Mouse (Mus musculus): ENCODE results near the gene Slc34a3.
"Not testable (repeated sequence)": the region's sequence is repeated elsewhere in the genome, so short reads cannot be mapped to it uniquely, and the experiment has no call there.

Gene Slc34a3

DNA sequence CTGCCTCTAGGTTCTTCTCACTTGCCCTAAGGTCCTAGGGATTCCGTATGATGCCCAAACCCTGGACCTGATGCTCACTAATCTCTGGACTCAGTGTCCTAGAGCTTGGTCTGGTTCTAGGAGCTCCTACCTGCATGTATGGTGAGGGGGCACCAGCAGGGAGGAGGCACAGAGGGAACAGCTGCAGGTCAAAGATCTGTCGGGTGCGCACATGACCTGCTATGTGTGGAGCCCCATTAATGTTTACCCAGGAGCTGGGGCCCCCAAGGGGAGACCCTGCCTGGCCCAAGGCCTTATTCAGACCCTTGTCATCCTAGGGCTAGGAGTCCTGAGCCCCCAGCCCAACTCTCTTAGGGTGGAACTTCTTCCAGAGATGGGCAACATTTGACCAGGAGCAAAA, at the start of gene Slc34a3:
Gene Slc34a3, minus strand, starts transcription at position 315 of the 400 bp plus-strand sequence.
- no peak for DNase-seq (ENCODE audit: low read depth, low spot score)

DNA sequence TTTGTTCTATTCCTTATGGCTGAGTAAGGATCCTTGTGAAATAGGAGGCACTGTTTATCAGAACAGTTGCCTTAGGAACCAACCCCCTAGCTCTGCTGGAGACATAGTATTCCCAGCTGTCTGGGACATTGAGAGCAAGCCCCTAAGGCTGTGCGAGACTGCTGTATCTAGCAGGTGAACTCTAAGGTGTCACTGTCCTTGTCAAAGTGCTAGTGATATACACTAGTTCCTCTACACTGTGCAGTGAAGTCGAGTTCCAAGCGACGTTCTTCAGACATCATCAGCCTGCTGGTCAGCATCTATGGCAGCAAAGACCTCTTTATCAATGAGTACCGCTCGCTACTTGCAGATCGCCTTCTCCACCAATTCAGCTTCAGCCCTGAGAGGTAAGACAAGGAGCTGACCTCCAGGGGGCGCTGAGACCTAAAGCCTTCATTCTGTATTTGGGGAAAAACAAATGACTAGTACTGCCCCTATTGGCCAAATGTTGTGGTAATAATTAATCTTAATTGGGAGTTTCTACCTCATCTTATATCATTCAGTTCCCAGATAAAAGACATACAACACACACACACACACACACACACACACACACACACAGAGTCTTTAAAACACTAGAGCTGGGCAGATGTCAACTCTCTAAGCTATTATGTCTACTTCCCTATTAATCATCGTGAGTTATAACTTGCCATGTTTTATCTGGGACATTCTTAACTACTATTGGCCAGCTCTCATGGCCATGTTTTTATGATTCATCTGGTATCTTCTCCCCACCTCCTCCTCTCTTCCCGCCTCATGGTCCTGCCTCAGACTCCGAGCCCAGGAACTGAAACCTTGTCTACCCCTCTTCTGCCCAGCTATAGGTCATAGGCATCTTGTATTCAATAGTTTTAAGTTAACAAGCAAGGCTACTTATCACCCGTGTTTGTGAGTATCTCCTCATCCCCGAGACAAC, 45.0 kb upstream of the Slc34a3 start:
- DNase-seq (ENCODE audit: low read depth, low spot score): no peak

DNA sequence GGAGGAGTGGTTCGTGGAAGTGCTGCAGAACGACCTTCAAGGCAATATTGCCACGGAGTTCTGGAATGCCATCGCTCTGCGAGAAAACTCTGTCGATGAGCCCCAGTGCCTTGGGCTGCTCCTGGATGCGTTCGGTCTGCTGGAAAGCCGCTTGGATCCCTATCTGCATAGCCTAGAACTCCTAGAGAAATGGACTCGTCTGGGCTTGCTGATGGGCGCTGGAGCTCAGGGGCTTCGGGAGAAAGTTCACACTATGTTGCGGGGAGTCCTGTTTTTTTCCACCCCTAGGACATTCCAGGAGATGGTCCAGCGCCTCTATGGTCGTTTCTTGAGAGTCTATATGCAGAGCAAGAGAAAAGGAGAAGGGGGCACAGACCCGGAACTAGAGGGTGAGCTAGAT, 38.8 kb upstream of the Slc34a3 start:
- DNase-seq (ENCODE audit: low read depth, low spot score): no peak

DNA sequence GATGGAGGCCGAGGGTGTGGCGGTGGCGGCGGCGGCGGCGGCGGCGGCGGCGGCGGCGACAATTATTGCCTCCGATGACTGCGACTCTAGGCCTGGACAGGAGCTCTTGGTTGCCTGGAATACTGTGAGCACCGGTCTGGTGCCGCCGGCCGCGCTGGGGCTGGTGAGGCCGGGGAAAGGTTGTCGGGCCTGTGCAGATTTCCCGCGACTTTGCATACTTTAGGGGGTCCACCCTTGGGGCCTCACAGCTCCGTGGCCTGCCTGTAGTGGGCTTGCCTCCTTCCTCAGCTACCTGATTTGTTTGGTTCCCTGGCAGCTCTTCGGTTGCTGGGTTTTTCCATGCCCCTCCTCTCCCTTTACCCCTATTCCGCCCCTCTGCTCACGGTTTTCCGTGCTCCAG, 38.4 kb upstream of the Slc34a3 start:
- DNase-seq (ENCODE audit: low read depth, low spot score): no peak

DNA sequence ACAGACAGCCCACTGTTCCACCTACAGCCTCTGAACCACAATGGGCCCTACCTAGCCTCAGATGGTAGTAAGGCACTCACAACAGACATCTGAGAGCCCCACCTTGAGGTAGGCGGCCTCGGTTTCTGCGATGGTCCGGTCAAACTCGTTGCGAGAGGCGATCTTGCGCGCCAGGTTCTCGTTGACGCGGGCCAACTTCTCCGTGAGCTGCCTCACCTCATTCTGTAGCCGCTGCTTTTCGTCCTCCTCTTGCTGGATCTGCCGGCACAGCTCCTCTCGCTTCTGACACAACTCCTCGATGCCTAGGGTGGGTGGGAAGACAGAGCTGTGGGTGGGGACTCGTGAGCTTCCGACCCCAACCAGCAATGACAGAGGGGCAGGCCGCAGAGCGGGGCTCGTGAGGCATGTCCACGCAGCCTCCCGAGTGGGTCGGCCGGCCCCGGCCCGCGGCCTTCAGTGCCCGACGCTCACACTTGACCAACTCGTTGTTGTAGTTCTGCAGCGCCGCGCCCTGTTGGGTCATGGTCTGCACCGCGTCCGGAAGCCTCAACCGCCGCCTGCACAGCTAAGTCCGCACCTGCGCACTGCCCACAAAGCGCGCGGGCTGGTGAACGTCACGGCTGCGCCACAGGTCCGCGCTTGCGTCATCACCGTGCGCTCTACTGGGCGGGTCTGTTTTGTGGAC, 37.8 kb upstream of the Slc34a3 start, which contains the start of the genes Ssna1 and Anapc2:
Gene Ssna1, minus strand, starts transcription at position 612 of the 685 bp plus-strand sequence.
Gene Anapc2, plus strand, starts transcription at position 652 of the 685 bp plus-strand sequence.
- DNase-seq (ENCODE audit: low read depth, low spot score): peak; percentile 92

DNA sequence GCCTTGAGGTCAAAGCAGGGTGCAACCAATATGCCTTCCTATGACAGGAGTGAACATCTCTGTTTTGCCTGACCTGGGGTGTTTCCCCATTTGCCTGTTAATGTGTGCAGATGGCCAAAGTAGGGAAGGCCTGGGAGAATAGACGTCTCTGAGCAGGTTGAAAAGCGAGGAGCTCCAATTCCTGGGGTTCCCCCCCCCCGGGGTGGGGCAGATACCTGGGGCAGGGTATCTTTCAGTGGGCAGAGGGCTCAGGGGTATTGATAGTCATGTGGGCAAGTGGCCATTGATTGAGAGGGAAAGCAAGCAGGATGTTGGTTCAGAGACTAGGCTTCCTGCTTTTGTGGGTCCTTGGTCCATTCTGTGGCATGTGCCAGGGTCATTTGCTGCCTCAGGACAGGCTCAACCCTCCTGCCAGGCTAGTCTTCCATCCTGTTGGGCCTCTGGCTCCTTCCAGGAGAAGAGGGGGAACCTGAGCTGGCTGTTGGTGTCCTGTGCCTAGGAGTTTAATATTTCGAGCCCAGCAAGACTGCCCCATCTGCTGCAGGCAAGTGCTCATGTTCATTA, 33.7 kb upstream of the Slc34a3 start:
- DNase-seq (ENCODE audit: low read depth, low spot score): no peak

DNA sequence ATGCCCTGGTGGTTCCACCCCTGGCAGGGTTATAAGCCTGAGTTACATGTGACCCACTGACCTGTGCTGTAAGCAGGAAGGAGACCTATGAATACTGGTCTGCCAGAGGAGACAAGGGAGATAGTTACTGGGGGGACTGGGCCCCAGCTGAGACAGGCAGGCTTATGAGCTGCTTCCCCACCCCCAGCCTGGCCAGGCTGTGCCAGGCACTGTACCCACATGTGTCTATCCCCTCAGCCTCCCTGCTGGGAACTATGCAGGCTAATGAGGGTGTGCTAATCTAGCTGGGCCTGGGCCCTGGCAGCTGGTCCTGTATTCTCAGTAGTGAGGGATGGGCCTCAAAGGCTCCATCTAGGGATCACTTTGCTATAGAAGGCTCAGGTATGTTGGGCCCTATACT, 33.1 kb upstream of the Slc34a3 start:
- no peak for DNase-seq (ENCODE audit: low read depth, low spot score)

DNA sequence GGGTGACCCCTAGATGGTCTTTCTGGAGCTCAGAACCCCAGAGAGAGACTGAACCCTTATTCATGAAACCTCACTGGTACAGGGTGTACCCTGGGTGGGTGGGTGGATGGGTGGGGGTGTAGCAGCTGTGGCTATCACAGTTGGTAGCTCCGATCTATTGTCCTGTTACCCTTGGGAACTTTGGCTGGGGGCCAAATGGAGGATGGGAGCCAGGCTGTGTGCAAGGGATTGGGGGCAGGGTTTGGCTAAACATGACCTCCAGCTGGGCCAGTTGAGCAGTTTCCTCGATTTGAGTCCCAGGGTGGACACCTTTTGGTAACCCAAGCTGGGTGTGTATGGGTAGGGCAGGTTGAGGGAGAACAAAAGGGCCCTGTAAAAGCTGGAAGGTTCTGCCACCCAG, 32.6 kb upstream of the Slc34a3 start:
- no peak for DNase-seq (ENCODE audit: low read depth, low spot score)

DNA sequence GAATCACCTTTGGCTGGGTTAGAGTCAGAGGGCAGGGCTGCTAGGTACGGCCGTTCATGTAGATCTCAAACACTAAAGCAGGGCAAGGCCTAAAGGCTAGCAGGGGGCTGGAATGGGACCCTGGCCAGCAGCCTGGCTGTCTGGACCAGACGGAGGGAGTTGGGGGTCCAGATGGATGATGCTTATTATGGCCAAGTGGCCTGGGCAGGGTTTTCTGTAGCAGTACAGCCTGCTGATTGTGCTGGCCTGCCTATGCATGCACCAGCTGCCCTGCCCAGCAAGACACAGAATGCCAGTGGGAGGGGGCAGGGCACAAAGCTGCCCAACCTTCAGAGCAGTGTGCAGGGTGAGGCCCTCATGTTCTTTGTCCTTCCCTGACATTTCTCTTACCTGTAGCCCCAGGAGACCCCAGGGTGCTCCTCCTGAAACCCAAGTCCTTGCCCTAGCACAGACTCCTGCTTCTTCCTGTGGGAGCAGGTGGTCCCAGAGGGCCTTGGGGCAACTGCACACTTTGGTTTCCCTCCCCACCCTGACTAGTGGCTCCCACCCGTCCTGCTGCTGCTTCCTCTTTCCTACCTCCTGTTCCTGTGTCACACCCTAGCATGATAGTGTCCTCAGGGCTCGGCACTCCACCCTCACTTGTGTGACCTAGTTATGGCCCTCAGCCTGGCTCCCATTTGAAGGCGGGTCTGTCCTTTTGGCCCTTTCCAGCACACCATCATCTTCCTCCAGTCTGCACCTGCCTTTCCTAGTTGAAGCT, 31.9 kb upstream of the Slc34a3 start:
- DNase-seq (ENCODE audit: low read depth, low spot score): no peak

DNA sequence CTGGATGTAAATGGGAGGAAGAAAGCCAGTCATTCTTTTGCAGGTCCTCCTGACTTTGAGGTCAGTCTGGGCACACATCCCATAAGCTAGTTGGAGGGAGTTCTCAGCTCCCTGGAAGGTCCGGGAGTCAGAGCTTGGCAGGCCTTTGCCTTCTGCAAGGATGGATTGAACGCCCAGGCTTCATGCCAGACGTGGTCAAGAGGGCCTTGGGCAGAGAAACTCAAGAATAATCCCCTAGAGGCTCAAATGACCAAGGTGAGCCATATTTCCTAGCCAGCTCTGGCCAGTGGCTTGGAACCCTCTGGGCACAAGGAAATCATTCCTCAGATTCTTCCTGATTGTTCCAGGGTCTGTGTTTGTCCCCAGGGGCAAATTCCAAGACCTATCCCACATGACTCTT, 30.7 kb upstream of the Slc34a3 start:
- DNase-seq (ENCODE audit: low read depth, low spot score): no peak

DNA sequence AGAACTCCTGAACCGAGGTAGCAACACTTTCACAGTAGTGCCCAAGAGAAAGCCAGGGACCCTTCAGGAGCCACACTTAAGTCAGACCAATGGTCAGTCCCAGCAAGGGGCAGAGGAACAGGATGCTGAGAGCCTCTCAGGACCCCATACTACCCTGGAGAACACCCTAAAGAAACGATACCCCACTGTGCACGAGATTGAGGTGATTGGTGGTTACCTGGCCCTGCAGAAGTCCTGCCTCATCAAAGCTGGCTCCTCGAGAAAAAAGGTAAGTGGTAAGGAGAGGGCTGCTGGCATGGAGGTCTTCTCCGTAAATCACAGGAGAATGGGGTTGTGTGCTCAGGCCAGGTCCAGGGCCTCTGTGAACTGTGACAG, 30.1 kb upstream of the Slc34a3 start:
- no peak for DNase-seq (ENCODE audit: low read depth, low spot score)

DNA sequence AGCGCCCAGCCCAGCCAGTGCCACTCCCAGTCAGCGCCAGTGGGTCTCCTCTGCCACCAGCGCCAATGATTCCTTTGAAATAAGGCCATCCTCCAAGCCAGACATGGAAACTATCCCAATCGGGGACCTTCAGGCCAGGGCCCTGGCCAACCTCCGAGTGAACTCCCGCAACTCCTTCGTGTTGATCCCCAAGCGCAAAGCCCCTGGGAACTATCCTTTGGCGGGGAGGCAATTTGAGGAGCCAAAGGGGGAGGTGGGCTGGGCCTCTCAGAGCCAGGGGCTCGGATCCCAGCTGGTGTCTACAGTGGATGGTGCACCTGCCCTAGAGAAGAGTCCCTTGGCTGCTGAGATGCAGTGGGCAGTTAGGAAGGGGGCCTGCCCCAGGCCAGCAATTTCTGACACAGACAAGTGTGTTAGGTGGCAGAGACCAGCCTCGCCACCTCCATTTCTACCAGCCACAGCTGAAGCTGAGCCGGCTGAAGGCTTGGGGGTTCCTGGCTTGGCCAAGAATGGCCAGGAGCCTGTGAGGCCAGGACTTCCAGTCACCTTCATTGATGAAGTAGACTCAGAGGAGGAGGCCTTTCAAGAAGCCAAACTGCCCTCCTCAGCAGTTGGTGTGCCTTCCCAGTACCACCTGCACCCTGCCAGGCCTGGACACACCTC, 29.6 kb upstream of the Slc34a3 start:
- no peak for DNase-seq (ENCODE audit: low read depth, low spot score)

DNA sequence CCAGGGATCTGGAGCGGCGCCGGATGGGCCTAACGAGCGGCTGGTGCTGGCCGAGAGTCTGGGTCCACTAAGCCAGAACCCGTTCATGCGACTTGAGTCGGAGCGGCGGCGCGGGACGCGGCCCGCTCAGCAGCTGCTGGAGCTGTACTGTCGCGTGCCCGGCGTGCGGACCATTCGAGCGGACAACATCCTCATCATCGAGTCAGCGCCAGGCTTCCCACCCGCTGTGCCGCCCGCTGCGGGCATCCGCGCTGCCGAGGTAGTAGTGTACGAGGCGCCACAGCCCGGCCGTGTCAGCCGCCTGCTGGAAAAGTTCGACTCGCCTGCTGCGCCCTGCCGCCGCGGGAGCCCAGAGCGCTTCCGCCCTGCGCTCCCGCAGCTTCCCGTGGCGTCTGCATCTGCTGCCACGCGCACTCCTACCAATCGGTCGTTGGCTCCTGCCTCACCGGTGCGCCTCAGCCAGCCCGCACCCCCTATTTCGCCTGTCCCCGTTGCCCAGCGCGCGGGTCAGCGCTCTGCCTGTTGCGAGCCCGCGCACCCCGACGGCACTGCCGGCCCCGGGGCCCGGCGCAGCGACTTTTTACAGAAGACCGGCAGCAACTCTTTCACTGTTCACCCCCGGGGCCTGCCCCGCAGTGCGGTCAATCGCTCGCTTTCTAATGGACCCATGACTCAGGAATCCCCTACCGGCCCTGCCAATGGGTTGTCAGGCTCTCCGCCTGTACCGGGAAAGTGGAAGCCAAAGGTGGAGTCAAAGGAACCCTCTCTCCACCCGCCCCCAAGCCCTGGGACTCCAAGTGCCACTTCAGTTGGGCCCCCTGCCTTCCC, 28.8 kb upstream of the Slc34a3 start:
- DNase-seq (ENCODE audit: low read depth, low spot score): no peak

DNA sequence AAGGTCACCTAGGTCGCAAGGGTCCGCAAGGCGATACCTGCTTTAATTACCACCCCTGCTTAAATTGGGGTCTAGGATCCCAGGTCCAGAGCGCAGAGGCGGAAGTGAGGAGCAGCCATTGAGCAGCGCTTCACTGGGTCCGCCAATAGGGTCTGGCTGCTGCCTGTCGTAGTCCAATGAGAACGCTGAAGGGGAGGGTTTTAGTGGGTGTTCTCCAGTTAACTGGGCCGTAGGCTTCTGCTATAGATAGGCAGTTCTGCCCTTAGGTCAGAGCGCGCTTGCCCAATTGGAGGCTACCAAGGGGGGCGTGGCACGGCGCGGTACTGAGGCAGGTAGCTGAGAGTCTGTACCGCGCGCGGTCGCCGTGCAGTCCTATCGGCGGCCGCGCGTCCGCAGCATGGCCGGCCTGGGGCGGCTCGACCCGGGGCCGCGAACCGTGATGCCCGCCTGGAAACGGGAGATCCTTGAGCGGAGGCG, 28.2 kb upstream of the Slc34a3 start, which contains the start of gene Tprn:
Gene Tprn, plus strand, starts transcription at position 328 of the 477 bp plus-strand sequence.
- peak; percentile 87 for DNase-seq (ENCODE audit: low read depth, low spot score)

DNA sequence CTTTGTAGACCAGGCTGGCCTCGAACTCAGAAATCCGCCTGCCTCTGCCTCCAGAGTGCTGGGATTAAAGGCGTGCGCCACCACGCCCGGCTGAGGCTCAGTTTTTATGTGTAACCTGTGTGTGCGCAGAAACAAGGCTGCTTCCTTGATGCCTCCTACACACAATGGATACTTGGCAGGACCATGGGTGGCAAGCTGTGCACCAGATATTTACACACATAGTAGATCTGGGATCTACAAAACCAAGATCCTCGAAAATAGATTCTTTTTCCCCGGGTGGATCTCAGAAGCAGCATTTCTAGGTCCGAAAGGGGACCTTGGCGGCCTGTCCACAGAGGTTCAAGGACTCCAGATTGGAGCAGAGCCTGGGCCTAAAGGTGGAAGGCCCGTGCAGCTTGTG, 27.7 kb upstream of the Slc34a3 start:
- no peak for DNase-seq (ENCODE audit: low read depth, low spot score)

DNA sequence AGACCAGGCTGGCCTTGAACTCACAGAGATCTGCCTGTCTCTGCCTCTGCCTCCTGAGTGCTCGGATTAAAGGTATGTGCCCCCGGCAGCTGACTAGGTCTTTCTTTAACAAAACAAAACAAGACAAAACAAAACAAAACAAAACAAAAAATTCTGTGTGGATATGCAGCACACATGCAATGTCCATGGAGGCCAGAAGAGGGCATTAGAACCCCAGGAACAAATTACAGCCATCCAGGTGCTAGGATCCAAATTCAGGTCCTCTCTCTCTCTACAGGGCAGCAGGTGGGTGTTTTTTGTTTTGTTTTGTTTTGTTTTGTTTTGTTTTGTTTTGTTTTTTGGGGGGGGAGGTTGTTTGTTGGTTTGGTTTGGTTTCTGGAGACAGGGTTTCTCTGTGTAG, 24.7 kb upstream of the Slc34a3 start:
- no peak for DNase-seq (ENCODE audit: low read depth, low spot score)

DNA sequence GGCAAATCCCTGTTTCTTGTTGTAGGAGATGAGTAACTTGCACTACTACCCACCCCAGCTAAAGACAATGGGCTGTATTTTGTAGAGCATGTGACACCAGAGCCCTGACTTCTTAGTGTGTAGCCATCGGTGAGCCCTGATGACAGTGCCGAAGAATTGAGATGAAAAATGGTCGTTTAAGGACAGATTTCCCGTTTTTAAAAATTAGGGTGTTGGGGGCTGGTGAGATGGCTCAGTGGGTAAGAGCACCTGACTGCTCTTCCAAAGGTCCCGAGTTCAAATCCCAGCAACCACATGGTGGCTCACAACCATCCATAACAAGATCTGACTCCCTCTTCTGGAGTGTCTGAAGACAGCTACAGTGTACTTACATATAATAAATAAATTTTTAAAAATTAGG, 23.1 kb upstream of the Slc34a3 start:
- DNase-seq (ENCODE audit: low read depth, low spot score): not testable (repeated sequence)

DNA sequence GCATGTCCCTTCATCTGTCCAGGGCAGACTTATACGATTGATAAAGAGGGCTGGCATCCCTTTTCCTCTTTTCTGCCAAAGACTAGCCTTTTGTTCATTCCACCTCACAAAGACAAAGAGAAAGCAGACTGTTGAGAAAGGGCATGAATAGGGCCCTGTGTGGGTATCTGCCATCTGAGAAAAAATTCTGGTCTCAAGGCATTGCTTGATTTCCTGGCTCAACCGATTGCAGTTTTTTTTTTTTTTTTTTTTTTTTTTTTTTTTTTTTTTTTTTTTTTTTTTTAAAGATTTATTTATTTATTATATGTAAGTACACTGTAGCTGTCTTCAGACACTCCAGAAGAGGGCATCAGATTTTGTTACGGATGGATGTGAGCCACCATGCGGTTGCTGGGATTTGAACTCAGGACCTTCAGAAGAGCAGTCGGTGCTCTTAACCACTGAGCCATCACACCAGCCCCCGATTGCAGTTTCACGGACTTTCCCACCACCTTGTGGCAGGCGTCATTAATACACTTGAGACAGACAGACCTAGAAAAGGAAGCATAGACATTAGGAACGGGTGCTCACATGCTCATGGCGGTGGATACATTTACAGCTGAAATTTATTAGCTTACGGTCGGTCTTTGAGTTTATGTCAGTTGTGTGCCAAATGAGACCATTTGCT, 22.4 kb upstream of the Slc34a3 start:
- DNase-seq (ENCODE audit: low read depth, low spot score): not testable (repeated sequence)

DNA sequence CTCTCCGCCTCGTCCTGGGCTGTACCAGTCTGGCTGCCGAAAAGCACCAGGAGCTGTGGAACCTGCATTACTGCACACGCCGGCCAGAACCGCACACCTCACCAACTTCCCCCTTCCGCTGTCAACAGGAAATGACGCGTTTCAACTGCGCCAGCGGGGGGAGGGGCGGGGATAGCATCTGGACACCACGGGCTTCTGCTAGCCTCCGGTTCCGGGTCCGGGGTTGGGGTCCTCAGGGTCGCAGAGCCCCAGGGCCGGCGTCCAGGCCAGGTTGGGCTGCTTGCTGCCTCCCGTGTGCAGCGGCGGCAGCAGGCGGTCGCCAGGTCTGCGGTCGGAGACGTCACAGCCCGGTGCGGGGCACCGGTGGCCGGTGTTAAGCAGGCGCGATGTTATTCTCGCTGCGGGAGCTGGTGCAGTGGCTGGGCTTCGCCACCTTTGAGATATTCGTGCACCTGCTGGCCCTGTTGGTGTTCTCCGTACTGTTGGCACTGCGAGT, 21.2 kb upstream of the Slc34a3 start, which contains the start of gene Tmem203:
Gene Tmem203, plus strand, starts transcription at position 156 of the 496 bp plus-strand sequence.
- peak; percentile 87 for DNase-seq (ENCODE audit: low read depth, low spot score)

Measured in retina, adult 2 months (tissue).